Mouse (Mus musculus) urinary bladder, adult 2 months (tissue): ENCODE measurements around the gene Olfr1167. TPM values are rescaled to one million over a fixed set of nuclear protein-coding genes. Genes with fewer than 3 reads are reported as not detected.
"Not testable (repeated sequence)": the region's sequence is repeated elsewhere in the genome, so short reads cannot be mapped to it uniquely, and the experiment has no call there.

Source experiments
- DNase-seq: peaks from one replicate; pipeline ENCODE4 v3.0.0; 2022; ENCODE audit warnings: low spot score
- polyA plus RNA-seq: library from polyadenylated mRNA; depleted of rRNA; stranded (reverse); fragments of >200 nt; gene quantifications from 2 replicates; pipeline ENCODE4 v1.2.3, GENCODE M21; 2012; rRNA removed

Gene Olfr1167
- not detected in 2 replicates for polyA plus RNA-seq

DNA sequence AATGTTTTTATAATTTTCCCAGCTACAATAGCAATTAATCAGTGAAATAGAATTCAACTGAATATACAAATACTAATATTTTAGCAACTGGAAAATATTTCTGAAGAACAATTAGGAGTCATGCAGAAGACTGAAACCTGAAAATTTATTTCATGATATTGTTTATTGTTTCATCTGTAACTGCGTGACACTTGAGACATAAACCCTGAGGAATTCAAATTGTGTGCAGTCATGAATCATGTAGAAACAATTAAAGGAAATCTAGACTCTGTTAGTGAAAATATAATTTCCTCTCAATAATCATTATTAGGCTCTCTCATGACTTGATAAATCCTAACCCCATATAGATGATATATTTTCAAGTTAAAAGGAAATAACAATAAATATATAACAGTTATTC lies at the start of gene Olfr1167:
Gene Olfr1167, minus strand, starts transcription at position 101 of the 400 bp plus-strand sequence.
- not testable (repeated sequence) for DNase-seq

DNA sequence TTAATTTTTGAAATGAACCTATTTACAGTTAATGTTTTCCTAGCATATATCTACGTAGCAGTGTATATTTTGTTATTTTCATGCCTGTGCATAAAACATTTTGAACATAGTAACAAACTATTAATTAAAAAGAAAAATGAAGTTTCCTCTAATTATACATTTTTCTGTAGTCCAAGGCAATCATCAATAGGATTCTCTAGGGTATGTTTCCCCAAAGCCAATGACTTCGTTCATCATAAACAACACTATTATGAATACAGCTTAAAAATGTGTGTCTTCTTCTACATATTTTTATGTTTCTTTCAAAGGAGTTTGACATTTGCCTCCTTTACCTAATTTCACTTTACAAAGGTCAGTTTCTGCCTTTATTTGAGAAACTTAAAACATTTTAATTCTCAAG lies 26.6 kb upstream of the Olfr1167 start, which contains the start of gene Olfr1168:
Gene Olfr1168, plus strand, starts transcription at position 301 of the 400 bp plus-strand sequence.
- DNase-seq, result no peak

DNA sequence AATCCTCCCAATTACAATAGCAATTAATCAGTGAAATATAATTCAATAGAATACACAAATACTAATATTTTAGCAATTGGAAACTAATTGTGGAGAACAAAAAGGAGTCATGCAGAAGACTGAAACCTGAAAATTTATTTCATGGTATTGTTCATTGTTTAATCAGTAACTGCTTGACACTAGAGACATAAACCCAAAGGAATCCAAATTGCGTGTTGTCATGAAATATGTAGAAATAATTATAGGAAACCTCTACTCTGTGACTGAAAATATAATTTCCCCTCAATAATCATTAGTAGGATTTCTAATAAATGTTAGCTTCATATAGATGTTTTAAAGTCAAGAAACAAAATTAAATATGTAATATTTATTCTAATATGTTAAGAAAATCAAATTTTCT lies 26.8 kb downstream of the Olfr1167 start, which contains the start of gene Olfr1166:
Gene Olfr1166, minus strand, starts transcription at position 101 of the 400 bp plus-strand sequence.
- no peak for DNase-seq

Other genes starting within 250 kb of the Olfr1167 start
- gene Olfr1155, start 210.1 kb downstream of the Olfr1167 start, polyA plus RNA-seq, result not detected in 2 replicates
- not detected in 2 replicates for gene Olfr1156, start 202.1 kb downstream of the Olfr1167 start, polyA plus RNA-seq
- not detected in 2 replicates for gene Olfr1157, start 186.9 kb downstream of the Olfr1167 start, polyA plus RNA-seq
- not detected in 2 replicates for gene Olfr74, start 180.5 kb downstream of the Olfr1167 start, polyA plus RNA-seq
- gene Olfr1158, start 165.1 kb downstream of the Olfr1167 start, polyA plus RNA-seq, result not detected in 2 replicates
- not detected in 2 replicates for gene Olfr1160, start 146.9 kb downstream of the Olfr1167 start, polyA plus RNA-seq
- gene Olfr1161, start 132.4 kb downstream of the Olfr1167 start, polyA plus RNA-seq, result not detected in 2 replicates
- not detected in 2 replicates for gene Olfr73, start 117.5 kb downstream of the Olfr1167 start, polyA plus RNA-seq
- gene Olfr1162, start 104.1 kb downstream of the Olfr1167 start, polyA plus RNA-seq, result not detected in 2 replicates
- gene Olfr1163, start 83.4 kb downstream of the Olfr1167 start, polyA plus RNA-seq, result not detected in 2 replicates
- gene Olfr1164, start 61.2 kb downstream of the Olfr1167 start, polyA plus RNA-seq, result not detected in 2 replicates
- gene Olfr1166, start 26.9 kb downstream of the Olfr1167 start, polyA plus RNA-seq, result not detected in 2 replicates
- not detected in 2 replicates for gene Olfr1168, start 26.7 kb upstream of the Olfr1167 start, polyA plus RNA-seq
- gene Olfr1170, start 73.1 kb upstream of the Olfr1167 start, polyA plus RNA-seq, result not detected in 2 replicates
- not detected in 2 replicates for gene Olfr1173, start 124.7 kb upstream of the Olfr1167 start, polyA plus RNA-seq
- not detected in 2 replicates for gene Olfr1174-ps, start 159.9 kb upstream of the Olfr1167 start, polyA plus RNA-seq
- not detected in 2 replicates for gene Olfr1175-ps, start 172.0 kb upstream of the Olfr1167 start, polyA plus RNA-seq
- not detected in 2 replicates for gene Olfr1176, start 181.5 kb upstream of the Olfr1167 start, polyA plus RNA-seq
- gene Olfr1177-ps, start 191.3 kb upstream of the Olfr1167 start, polyA plus RNA-seq, result not detected in 2 replicates
- gene Olfr1178, start 231.9 kb upstream of the Olfr1167 start, polyA plus RNA-seq, result not detected in 2 replicates